Mouse (Mus musculus): ENCODE measurements around the gene Il31ra.

DNA sequence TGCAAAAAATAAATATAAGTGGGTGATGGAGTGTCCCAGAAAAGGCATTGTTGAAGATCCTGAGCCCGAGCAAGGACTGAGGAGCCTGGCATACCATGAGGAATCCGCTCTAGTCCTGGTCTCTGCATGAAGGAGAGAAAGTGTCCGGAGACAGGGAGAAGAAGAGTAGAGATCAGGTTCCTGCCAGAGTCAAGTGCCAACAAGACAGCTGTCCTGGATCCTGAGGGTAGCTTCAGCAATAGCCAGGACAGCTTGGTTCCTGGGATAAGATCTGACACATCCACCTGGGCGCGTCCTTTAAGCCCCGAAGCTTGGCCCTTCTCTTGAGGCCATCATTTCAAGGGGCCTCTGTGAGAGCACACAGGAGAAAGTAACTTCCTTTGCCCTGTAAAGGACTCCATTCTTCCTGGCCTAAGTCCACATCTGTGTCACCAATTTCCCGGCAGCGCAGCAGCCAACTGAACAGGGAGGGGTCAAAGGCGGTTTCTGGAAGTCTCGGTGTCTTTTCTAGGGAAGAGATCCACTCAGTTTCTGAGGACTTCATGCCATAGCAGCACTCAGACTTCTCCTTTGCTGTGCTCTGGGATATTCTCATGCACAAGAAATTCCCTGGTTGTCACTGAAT lies 70.7 kb downstream of the Il31ra start:
- TF ChIP-seq HCFC1 (IDR thresholded peaks at IDR 0.05; ENCODE audit: borderline replicate concordance, insufficient read depth, low read length) (no peak), MAFK (IDR thresholded peaks at IDR 0.05; ENCODE audit: insufficient read depth, low read depth, low read length) (no peak), ZNF384 (IDR thresholded peaks at IDR 0.05; ENCODE audit: low read depth, low read length) (no peak)

All from ES-E14 (cell line).